Mouse (Mus musculus): ENCODE results near the gene Tecpr1. TPM values are rescaled to one million over a fixed set of nuclear protein-coding genes. Genes with fewer than 3 reads are reported as not detected.
A peak's percentile ranks its signal among the peaks of the same experiment; 100 is the strongest.

Gene Tecpr1
- polyA plus RNA-seq, 1 experiment from 2014 or later = 2.5 TPM

DNA sequence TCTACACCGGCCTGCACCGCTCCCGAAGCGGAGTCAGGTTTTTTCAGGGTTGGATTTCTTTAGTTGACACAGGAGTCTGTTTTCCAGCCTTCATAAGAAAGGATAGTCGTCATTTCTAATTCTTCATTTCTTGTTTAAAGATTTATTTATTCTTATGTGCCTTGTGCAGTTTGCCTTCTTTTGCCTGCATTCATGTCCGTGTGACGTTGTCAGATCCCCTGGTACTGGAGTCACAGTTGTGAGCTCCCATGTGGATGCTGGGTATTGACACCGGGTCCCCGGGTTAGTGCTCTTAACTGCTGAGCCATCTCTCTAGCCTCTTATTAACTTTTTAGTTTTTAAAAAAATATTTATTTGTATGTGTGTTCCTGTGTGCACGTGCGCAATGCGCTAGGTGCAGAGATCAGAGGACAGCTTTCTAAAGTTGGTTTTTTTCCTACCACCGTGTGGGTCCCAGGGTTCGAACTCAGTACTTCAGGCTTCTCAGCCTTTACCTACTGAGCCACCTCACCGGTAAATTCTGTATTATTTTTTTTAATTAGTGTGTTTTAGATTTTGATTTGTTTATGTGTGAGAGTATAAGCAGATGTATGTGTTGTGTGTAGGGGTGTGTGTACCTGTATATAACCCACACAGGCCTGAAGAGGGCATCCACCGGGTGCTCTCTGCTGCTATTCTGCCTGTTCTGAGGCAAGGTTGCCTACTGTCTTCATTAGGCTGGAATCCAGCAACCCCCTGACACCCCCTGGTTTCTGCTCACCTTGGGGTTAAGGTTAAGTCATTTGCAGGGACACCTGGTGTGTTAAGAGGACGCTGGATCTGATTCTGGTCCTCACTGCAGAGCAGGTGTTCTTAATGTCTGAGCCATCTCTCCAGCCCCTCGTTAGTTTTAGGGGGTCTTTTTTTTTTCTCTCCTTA is 743 bp upstream of the Tecpr1 start:
- peak overlapping the region; percentile 73 for H3K9ac ChIP-seq (replicated peaks)
- WGBS (ENCODE audit: insufficient replicate concordance) = 26% methylated on average over 18 of the region's 18 CpGs
- peak overlapping the region; percentile 81 for H3K27ac ChIP-seq (ENCODE audit: low read depth)
- ATAC-seq = peak; percentile 28
- TF ChIP-seq CTCF (IDR thresholded peaks at IDR 0.05; ENCODE audit: low read depth) = no peak
- no peak for TF ChIP-seq EP300 (IDR thresholded peaks at IDR 0.05; ENCODE audit: low read depth)
- H3K36me3 ChIP-seq (replicated peaks; ENCODE audit: insufficient read depth, low read length) = no peaks in the 10 kb centered on the region
- H3K4me1 ChIP-seq (ENCODE audit: insufficient read depth) = peaks cover 3% of the 10 kb centered on the region; the same call in 1 of the 2 replicates
- H3K27me3 ChIP-seq (ENCODE audit: insufficient read depth, low read length) = no peaks in the 10 kb centered on the region
- no peaks in the 10 kb centered on the region for H3K9me3 ChIP-seq (ENCODE audit: low read length)
- H3K4me2 ChIP-seq (ENCODE audit: low read depth, low read length) = peak overlapping the region; percentile 94
- DNase-seq = no peak
- H3K4me3 ChIP-seq (ENCODE audit: low read depth, low read length) = peak overlapping the region; percentile 62

DNA sequence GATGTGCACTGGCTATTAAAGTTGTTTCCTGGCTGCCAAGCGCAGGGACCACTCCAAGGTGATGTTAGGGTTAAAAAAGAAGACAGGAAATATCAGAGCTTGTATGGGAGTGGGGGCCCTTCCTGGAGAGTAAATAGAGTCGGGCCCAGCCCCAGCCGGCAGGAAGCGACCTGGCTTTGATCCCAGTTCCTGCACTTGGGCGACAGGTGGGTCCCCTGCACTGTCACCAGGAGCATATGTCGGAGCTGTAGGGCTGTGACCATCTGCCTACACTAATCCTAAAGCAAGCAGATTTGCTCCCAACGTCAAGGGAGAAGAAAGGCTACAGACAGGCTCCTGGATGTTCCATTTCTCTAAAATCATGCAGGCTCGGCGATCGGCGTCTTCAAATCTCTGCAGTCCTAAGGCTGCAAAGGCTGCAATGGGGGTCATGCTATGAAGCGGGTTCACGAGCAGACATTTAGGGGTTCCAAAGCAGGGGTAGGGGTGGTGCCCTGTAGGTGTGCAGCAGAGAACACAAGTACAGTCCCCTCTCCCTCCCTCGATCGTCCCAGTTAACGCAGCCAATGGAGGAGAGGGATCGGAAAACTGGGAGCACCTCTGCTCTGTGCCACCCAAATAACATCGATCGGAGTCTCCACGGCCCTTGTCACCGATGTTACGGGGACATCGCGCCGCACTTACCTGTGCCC is 458 bp downstream of the Tecpr1 start:
- ATAC-seq = peak; percentile 51

GRCm38 (mm10) chr5:144221305-144221704 is 2.1 kb downstream of the Tecpr1 start:
- H3K4me2 ChIP-seq (ENCODE audit: low read depth, low read length) = no peak overlapping the region
- DNase-seq (no peak), ATAC-seq (no peak)
- no peak overlapping the region for H3K4me3 ChIP-seq (ENCODE audit: low read depth, low read length)
- no peaks in the 10 kb centered on the region for H3K36me3 ChIP-seq (replicated peaks; ENCODE audit: insufficient read depth, low read length)
- WGBS (ENCODE audit: insufficient replicate concordance) = 43% methylated on average over 4 of the region's 4 CpGs
- TF ChIP-seq EP300 (IDR thresholded peaks at IDR 0.05; ENCODE audit: low read depth) (no peak), CTCF (IDR thresholded peaks at IDR 0.05; ENCODE audit: low read depth) (no peak)
- no peaks in the 10 kb centered on the region for H3K27me3 ChIP-seq (ENCODE audit: insufficient read depth, low read length)
- no peaks in the 10 kb centered on the region for H3K9me3 ChIP-seq (ENCODE audit: low read length)
- peaks cover 3% of the 10 kb centered on the region; the same call in 1 of the 2 replicates for H3K4me1 ChIP-seq (ENCODE audit: insufficient read depth)
- no peak overlapping the region for H3K9ac ChIP-seq (replicated peaks)
- no peak overlapping the region for H3K27ac ChIP-seq (ENCODE audit: low read depth)

More for the DNA sequence above, 458 bp downstream of the Tecpr1 start:
- Histone ChIP-seq H3K4me1 (ENCODE audit: insufficient read depth) (peaks cover 3% of the 10 kb centered on the region; the same call in 1 of the 2 replicates), H3K9me3 (ENCODE audit: low read length) (no peaks in the 10 kb centered on the region), H3K36me3 (replicated peaks; ENCODE audit: insufficient read depth, low read length) (no peaks in the 10 kb centered on the region), H3K27me3 (ENCODE audit: insufficient read depth, low read length) (no peaks in the 10 kb centered on the region), H3K27ac (ENCODE audit: low read depth) (peak overlapping the region; percentile 81), H3K4me3 (ENCODE audit: low read depth, low read length) (peak overlapping the region; percentile 62), H3K4me2 (ENCODE audit: low read depth, low read length) (peak overlapping the region; percentile 94), H3K9ac (replicated peaks) (peak overlapping the region; percentile 73)
- 2% methylated on average over 23 of the region's 25 CpGs for WGBS (ENCODE audit: insufficient replicate concordance)
- DNase-seq = peak; percentile 42
- TF ChIP-seq CTCF (IDR thresholded peaks at IDR 0.05; ENCODE audit: low read depth) (no peak), EP300 (IDR thresholded peaks at IDR 0.05; ENCODE audit: low read depth) (no peak)

DNA sequence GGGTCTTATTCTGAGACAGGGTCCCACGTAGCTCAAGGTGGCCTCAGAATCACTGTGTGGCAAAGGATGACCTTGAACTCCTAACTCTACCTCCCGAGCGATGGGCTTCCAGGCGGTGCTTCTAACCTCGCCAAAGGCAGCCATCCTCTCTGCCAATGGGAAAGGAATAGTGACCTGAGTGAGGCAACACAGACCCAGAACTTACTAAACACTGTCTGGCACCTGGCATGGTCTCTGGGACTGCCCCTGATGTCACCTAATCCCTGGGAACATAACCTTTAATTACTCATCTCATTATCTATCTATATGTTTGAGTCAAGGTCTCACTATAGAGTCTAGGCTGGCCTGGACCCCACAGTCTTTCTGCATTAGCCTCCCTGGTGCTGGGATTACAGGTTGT is 3.5 kb downstream of the Tecpr1 start:
- no peaks in the 10 kb centered on the region for H3K36me3 ChIP-seq (replicated peaks; ENCODE audit: insufficient read depth, low read length)
- TF ChIP-seq EP300 (IDR thresholded peaks at IDR 0.05; ENCODE audit: low read depth) (no peak), CTCF (IDR thresholded peaks at IDR 0.05; ENCODE audit: low read depth) (no peak)
- WGBS (ENCODE audit: insufficient replicate concordance) = 71% methylated on average over 5 of the region's 5 CpGs
- peaks cover 3% of the 10 kb centered on the region; the same call in 1 of the 2 replicates for H3K4me1 ChIP-seq (ENCODE audit: insufficient read depth)
- H3K27ac ChIP-seq (ENCODE audit: low read depth) = no peak overlapping the region
- no peak overlapping the region for H3K4me3 ChIP-seq (ENCODE audit: low read depth, low read length)
- no peaks in the 10 kb centered on the region for H3K27me3 ChIP-seq (ENCODE audit: insufficient read depth, low read length)
- H3K9ac ChIP-seq (replicated peaks) = no peak overlapping the region
- ATAC-seq (no peak), DNase-seq (no peak)
- H3K9me3 ChIP-seq (ENCODE audit: low read length) = no peaks in the 10 kb centered on the region
- no peak overlapping the region for H3K4me2 ChIP-seq (ENCODE audit: low read depth, low read length)

DNA sequence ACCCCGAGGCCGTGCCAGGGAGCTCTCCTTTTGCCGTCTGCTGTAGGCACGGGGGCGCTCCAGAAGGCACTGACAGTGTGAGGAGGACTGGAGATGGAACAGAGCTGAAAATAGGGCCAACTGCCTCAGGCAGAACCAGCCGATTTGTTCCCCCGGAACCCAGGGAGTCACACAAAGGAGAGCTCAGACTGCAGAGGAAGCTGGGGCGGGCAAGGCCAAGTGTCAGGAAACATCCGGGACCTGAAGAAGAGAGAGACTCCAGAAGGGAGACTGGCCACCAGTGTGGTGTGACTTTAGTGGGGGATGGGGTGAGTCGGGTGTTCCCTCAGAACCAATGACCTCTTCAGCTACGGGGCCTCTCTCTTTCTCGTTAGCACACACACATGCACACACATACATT is 4.1 kb downstream of the Tecpr1 start:
- ATAC-seq (no peak), DNase-seq (no peak)
- H3K9me3 ChIP-seq (ENCODE audit: low read length) = no peaks in the 10 kb centered on the region
- peaks cover 3% of the 10 kb centered on the region; the same call in 1 of the 2 replicates for H3K4me1 ChIP-seq (ENCODE audit: insufficient read depth)
- no peaks in the 10 kb centered on the region for H3K27me3 ChIP-seq (ENCODE audit: insufficient read depth, low read length)
- TF ChIP-seq CTCF (IDR thresholded peaks at IDR 0.05; ENCODE audit: low read depth) = no peak
- no peak for TF ChIP-seq EP300 (IDR thresholded peaks at IDR 0.05; ENCODE audit: low read depth)
- H3K36me3 ChIP-seq (replicated peaks; ENCODE audit: insufficient read depth, low read length) = no peaks in the 10 kb centered on the region
- H3K27ac ChIP-seq (ENCODE audit: low read depth) = peak overlapping the region; percentile 34; the same call in 1 of the 2 replicates
- no peak overlapping the region for H3K9ac ChIP-seq (replicated peaks)
- no peak overlapping the region for H3K4me3 ChIP-seq (ENCODE audit: low read depth, low read length)
- H3K4me2 ChIP-seq (ENCODE audit: low read depth, low read length) = no peak overlapping the region
- 65% methylated on average over 12 of the region's 12 CpGs for WGBS (ENCODE audit: insufficient replicate concordance)

DNA sequence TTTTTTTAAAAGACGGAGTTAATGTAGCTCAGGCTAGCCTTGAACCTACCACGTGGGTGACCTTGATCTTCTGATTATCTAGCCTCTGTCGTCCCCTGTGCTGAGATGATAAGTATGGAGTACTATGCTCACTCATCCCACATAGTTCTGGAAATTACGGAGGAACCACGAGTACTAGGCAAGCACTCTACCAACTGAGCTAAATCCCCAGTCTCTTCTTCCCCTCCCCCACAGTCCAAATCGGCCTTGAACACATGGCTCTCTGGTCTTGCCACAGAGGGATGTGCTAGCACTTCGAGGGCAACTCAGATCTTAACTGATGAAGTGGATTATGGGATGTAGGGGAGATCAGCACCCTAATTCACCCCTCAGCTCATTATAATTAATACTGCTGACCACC is 5.4 kb downstream of the Tecpr1 start:
- no peaks in the 10 kb centered on the region for H3K9me3 ChIP-seq (ENCODE audit: low read length)
- TF ChIP-seq CTCF (IDR thresholded peaks at IDR 0.05; ENCODE audit: low read depth) (no peak), EP300 (IDR thresholded peaks at IDR 0.05; ENCODE audit: low read depth) (no peak)
- WGBS (ENCODE audit: insufficient replicate concordance) = 70% methylated on average over 7 of the region's 7 CpGs
- H3K4me2 ChIP-seq (ENCODE audit: low read depth, low read length) = no peak overlapping the region
- H3K27ac ChIP-seq (ENCODE audit: low read depth) = no peak overlapping the region
- peaks cover 6% of the 10 kb centered on the region; the same call in 1 of the 2 replicates for H3K36me3 ChIP-seq (replicated peaks; ENCODE audit: insufficient read depth, low read length)
- H3K27me3 ChIP-seq (ENCODE audit: insufficient read depth, low read length) = no peaks in the 10 kb centered on the region
- no peak overlapping the region for H3K9ac ChIP-seq (replicated peaks)
- no peaks in the 10 kb centered on the region; the same call in 1 of the 2 replicates for H3K4me1 ChIP-seq (ENCODE audit: insufficient read depth)
- DNase-seq (no peak), ATAC-seq (no peak)
- no peak overlapping the region for H3K4me3 ChIP-seq (ENCODE audit: low read depth, low read length)

Data from liver, postnatal 0 days (tissue).